Comparison of ENCODE assay signal across 28 mouse cellular contexts in the genomic region with DNA sequence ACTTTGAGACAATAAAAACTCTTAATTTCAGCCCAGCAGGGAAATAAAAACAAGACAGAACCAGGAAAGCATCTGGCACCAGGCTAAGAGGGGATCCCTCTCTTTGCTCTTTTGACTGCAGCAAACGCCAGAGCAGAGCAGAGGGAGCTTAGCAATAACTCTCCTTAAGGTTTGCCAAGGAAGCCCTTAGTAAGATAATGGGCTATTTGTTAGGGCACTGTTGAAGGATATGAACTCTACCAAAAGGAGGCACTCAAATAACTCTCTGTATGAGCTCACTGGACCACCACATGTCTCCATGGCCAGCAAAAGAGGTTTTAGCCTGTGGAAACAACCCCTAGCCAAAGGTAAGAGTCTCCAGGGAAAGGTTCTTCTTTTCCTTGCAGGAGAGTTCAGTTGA.
DNase-seq lines count a peak whose midpoint lies in the region; ATAC-seq and TF ChIP-seq lines count a peak whose summit lies in the region.
"Had no signal": no experiment of that assay in that cellular context is flagged by ENCODE, and none has a peak within 500 bp of the region (broad histone marks: within the 10 kb centered on the region; RNA-seq: fewer than 3 reads in every experiment).

No protein-coding gene starts in this region.

- H3K9me3 ChIP-seq in hindbrain, embryonic 16.5 days (ENCODE audit: control insufficient read depth, low read length) = no peaks in the 10 kb centered on the region
- no peaks in the 10 kb centered on the region for H3K9me3 ChIP-seq in hindbrain, embryonic 11.5 days (ENCODE audit: control insufficient read depth, low read length)
- H3K9me3 ChIP-seq in neural tube, embryonic 15.5 days (replicated peaks) = no peaks in the 10 kb centered on the region
- H3K9me3 ChIP-seq: embryonic facial prominence, embryonic 12.5 days; kidney, embryonic 15.5 days; midbrain, embryonic 13.5 days; neural tube, embryonic 12.5 days had no signal

- no peaks in the 10 kb centered on the region for H3K4me1 ChIP-seq in hindbrain, embryonic 16.5 days (ENCODE audit: control insufficient read depth, insufficient read depth, low read depth, low read length)
- H3K4me1 ChIP-seq in hindbrain, embryonic 11.5 days (replicated peaks; ENCODE audit: control insufficient read depth, insufficient read depth, low read length) = no peaks in the 10 kb centered on the region
- H3K4me1 ChIP-seq in neural tube, embryonic 15.5 days = peaks cover 9% of the 10 kb centered on the region
- H3K4me1 ChIP-seq in lung, adult 2 months (ENCODE audit: control insufficient read depth, insufficient read depth, low read length) = no peaks in the 10 kb centered on the region

- H3K36me3 ChIP-seq in hindbrain, embryonic 16.5 days (ENCODE audit: control insufficient read depth, insufficient read depth, low read length) = no peaks in the 10 kb centered on the region
- no peaks in the 10 kb centered on the region for H3K36me3 ChIP-seq in hindbrain, embryonic 11.5 days (ENCODE audit: control insufficient read depth, insufficient read depth, low read length)
- H3K36me3 ChIP-seq in neural tube, embryonic 15.5 days = no peaks in the 10 kb centered on the region
- H3K36me3 ChIP-seq: embryonic facial prominence, embryonic 12.5 days; kidney, embryonic 15.5 days; midbrain, embryonic 13.5 days; neural tube, embryonic 12.5 days had no signal

- H3K4me2 ChIP-seq in hindbrain, embryonic 16.5 days (ENCODE audit: low read length) = no peak overlapping the region
- no peak overlapping the region for H3K4me2 ChIP-seq in hindbrain, embryonic 11.5 days (replicated peaks; ENCODE audit: low read depth, low read length)
- H3K4me2 ChIP-seq in neural tube, embryonic 15.5 days = no peak overlapping the region
- H3K4me2 ChIP-seq: embryonic facial prominence, embryonic 12.5 days; heart, embryonic 11.5 days; hindbrain, embryonic 14.5 days; kidney, embryonic 15.5 days; liver, embryonic 11.5 days; midbrain, embryonic 13.5 days; neural tube, embryonic 12.5 days had no signal

- WGBS in hindbrain, embryonic 16.5 days = 22% methylated on average over 1 of the region's 1 CpGs
- 13% methylated on average over 1 of the region's 1 CpGs for WGBS in hindbrain, embryonic 11.5 days
- WGBS in neural tube, embryonic 15.5 days = 30% methylated on average over 1 of the region's 1 CpGs
- WGBS in lung, adult 2 months = 40% methylated on average over 1 of the region's 1 CpGs

- ATAC-seq in hindbrain, embryonic 16.5 days = peak; percentile 61
- ATAC-seq in hindbrain, embryonic 11.5 days (ENCODE audit: low FRiP score) = no peak
- ATAC-seq in neural tube, embryonic 15.5 days (ENCODE audit: low FRiP score) = no peak
- ATAC-seq: midbrain, embryonic 13.5 days; Patski had no signal

- TF ChIP-seq POLR2A in lung, adult 2 months (IDR thresholded peaks at IDR 0.05; ENCODE audit: borderline replicate concordance, extremely low read depth, low read depth, low read length) = no peak

- H3K9ac ChIP-seq in hindbrain, embryonic 16.5 days (ENCODE audit: low read depth, low read length) = no peak overlapping the region
- H3K9ac ChIP-seq in hindbrain, embryonic 11.5 days (ENCODE audit: low read depth, low read length) = no peak overlapping the region
- H3K9ac ChIP-seq in neural tube, embryonic 15.5 days (replicated peaks) = no peak overlapping the region
- H3K9ac ChIP-seq: embryonic facial prominence, embryonic 12.5 days; hindbrain, embryonic 14.5 days; kidney, embryonic 15.5 days; midbrain, embryonic 13.5 days; neural tube, embryonic 12.5 days had no signal

- no peaks in the 10 kb centered on the region for H3K27me3 ChIP-seq in hindbrain, embryonic 16.5 days (replicated peaks; ENCODE audit: control insufficient read depth, insufficient read depth, low read length)
- H3K27me3 ChIP-seq in hindbrain, embryonic 11.5 days (ENCODE audit: control insufficient read depth, insufficient read depth, low read length) = no peaks in the 10 kb centered on the region
- H3K27me3 ChIP-seq in neural tube, embryonic 15.5 days (replicated peaks) = no peaks in the 10 kb centered on the region
- H3K27me3 ChIP-seq: embryonic facial prominence, embryonic 12.5 days; kidney, embryonic 15.5 days; midbrain, embryonic 13.5 days; neural tube, embryonic 12.5 days; Patski had no signal

- H3K27ac ChIP-seq in hindbrain, embryonic 16.5 days (ENCODE audit: low read depth, low read length) = no peak overlapping the region
- no peak overlapping the region for H3K27ac ChIP-seq in hindbrain, embryonic 11.5 days (ENCODE audit: low read depth, low read length)
- 0 out of 2 replicates have a peak overlapping the region, but pooled peaks have one; percentile 54 for H3K27ac ChIP-seq in neural tube, embryonic 15.5 days (replicated peaks)
- H3K27ac ChIP-seq: embryonic facial prominence, embryonic 12.5 days; hindbrain, embryonic 14.5 days; kidney, embryonic 15.5 days; layer of hippocampus, adult 2 months; midbrain, embryonic 13.5 days; neural tube, embryonic 12.5 days; stomach, postnatal 0 days had no signal

- DNase-seq in cerebellum, adult 9-11 months = peak; percentile 19
- no peak for DNase-seq in cerebellum, postnatal 10 days
- no peak for DNase-seq in hindbrain, embryonic 11.5 days (ENCODE audit: low spot score)
- DNase-seq in neural tube, embryonic 10.5 days (ENCODE audit: extremely low spot score, low spot score) = no peak
- DNase-seq in lung, adult 2 months = no peak
- no peak for DNase-seq in kidney, postnatal 10 days
- DNase-seq: adrenal gland, postnatal 10 days; gastrocnemius, postnatal 14 days; heart, postnatal 36 days; kidney, adult 18-20 months; kidney, postnatal 36 days; lung, postnatal 36 days; right cerebral cortex, postnatal 4 days; thymus, adult 18-20 months; thymus, postnatal 25 days had no signal

- no peak overlapping the region for H3K4me3 ChIP-seq in hindbrain, embryonic 16.5 days (ENCODE audit: low read length)
- no peak overlapping the region for H3K4me3 ChIP-seq in hindbrain, embryonic 11.5 days (ENCODE audit: low read depth, low read length)
- no peak overlapping the region for H3K4me3 ChIP-seq in neural tube, embryonic 15.5 days (replicated peaks)
- H3K4me3 ChIP-seq in lung, adult 2 months (replicated peaks; ENCODE audit: extremely low read depth, low read depth, low read length) = no peak overlapping the region
- H3K4me3 ChIP-seq: embryonic facial prominence, embryonic 12.5 days; erythroblast, embryonic 14.5 days; kidney, embryonic 15.5 days; layer of hippocampus, adult 2 months; midbrain, embryonic 13.5 days; neural tube, embryonic 12.5 days had no signal

- no peak for TF ChIP-seq CTCF in lung, adult 2 months (IDR thresholded peaks at IDR 0.05; ENCODE audit: insufficient read depth, low read length)
